Comparison of ENCODE assay signal across 16 mouse cellular contexts in genomic region chr17:5800824-5801560, GRCm38 (mm10). TPM values are rescaled to one million over a fixed set of nuclear protein-coding genes. Genes with fewer than 3 reads are reported as not detected.
DNase-seq lines count a peak whose midpoint lies in the region; ATAC-seq and TF ChIP-seq lines count a peak whose summit lies in the region.
"Had no signal": no experiment of that assay in that cellular context is flagged by ENCODE, and none has a peak within 500 bp of the region (broad histone marks: within the 10 kb centered on the region; RNA-seq: fewer than 3 reads in every experiment).

No protein-coding gene starts in this region.

- no peak overlapping the region for H3K9ac ChIP-seq in heart, postnatal 0 days (replicated peaks; ENCODE audit: low read depth, low read length)
- H3K9ac ChIP-seq in heart, adult 2 months (ENCODE audit: low read depth, low read length): no peak overlapping the region
- peak overlapping the region; percentile 67 for H3K9ac ChIP-seq in MEL (ENCODE audit: control insufficient read depth, low read depth, low read length, poor library complexity, severe bottlenecking)
- no peak overlapping the region for H3K9ac ChIP-seq in intestine, postnatal 0 days (ENCODE audit: low read depth, low read length)
- no peak overlapping the region for H3K9ac ChIP-seq in forebrain, embryonic 12.5 days
- H3K9ac ChIP-seq: embryonic facial prominence, embryonic 12.5 days; liver, embryonic 14.5 days; midbrain, embryonic 13.5 days had no signal

- TF ChIP-seq EP300 in heart, postnatal 0 days (IDR thresholded peaks at IDR 0.05; ENCODE audit: low read depth): no peak
- no peak for TF ChIP-seq EP300 in heart, adult 2 months (IDR thresholded peaks at IDR 0.05; ENCODE audit: insufficient read depth, low read depth, low read length)
- TF ChIP-seq EP300 in MEL (IDR thresholded peaks at IDR 0.05; ENCODE audit: low read depth in 1 of 2, low read length in 2 of 2): no peak

- TF ChIP-seq POLR2A in heart, adult 2 months (IDR thresholded peaks at IDR 0.05; ENCODE audit: insufficient read depth, low read depth, low read length): no peak
- no peak for TF ChIP-seq POLR2A in MEL (IDR thresholded peaks at IDR 0.05; ENCODE audit: control insufficient read depth in 1 of 2, insufficient read depth in 1 of 2, low read depth in 1 of 2, low read length in 2 of 2, poor library complexity in 1 of 2)
- no peak for TF ChIP-seq POLR2A in small intestine, adult 2 months (IDR thresholded peaks at IDR 0.05; ENCODE audit: low read depth, low read length)

- peaks cover 19% of the 10 kb centered on the region for H3K4me1 ChIP-seq in heart, postnatal 0 days (ENCODE audit: control insufficient read depth, insufficient read depth)
- H3K4me1 ChIP-seq in heart, adult 2 months (ENCODE audit: control insufficient read depth, insufficient read depth, low read length): peaks cover 32% of the 10 kb centered on the region
- H3K4me1 ChIP-seq in MEL (ENCODE audit: control insufficient read depth in 1 of 2, insufficient read depth in 2 of 2, low read length in 2 of 2): peaks cover 10 to 53% of the 10 kb centered on the region in 2 experiments
- H3K4me1 ChIP-seq in intestine, postnatal 0 days (replicated peaks; ENCODE audit: control insufficient read depth, insufficient read depth, low read length): peaks cover 17% of the 10 kb centered on the region
- peaks cover 59% of the 10 kb centered on the region for H3K4me1 ChIP-seq in small intestine, adult 2 months (ENCODE audit: control insufficient read depth, insufficient read depth, insufficient read length, low read length)
- H3K4me1 ChIP-seq in forebrain, embryonic 12.5 days: peaks cover 8% of the 10 kb centered on the region; the same call in 1 of the 2 replicates
- H3K4me1 ChIP-seq: midbrain, embryonic 13.5 days had no signal

- DNase-seq in heart, postnatal 0 days (ENCODE audit: low spot score): no peak
- no peak for DNase-seq in heart, adult 2 months
- peak; percentile 28 for DNase-seq in MEL (ENCODE audit: low read depth, low spot score)
- DNase-seq in adrenal gland, adult 18-20 months (ENCODE audit: low spot score in 2 of 2): no peak
- no peak for DNase-seq in thymus, postnatal 4 days
- DNase-seq: cerebellum, adult 11-12 months; kidney, adult 18-20 months; lung, postnatal 4 days; right cerebral cortex, postnatal 14 days had no signal

- H3K9me3 ChIP-seq in heart, postnatal 0 days (replicated peaks; ENCODE audit: control insufficient read depth, low read length): no peaks in the 10 kb centered on the region
- H3K9me3 ChIP-seq in MEL (replicated peaks; ENCODE audit: insufficient read depth, low read length): no peaks in the 10 kb centered on the region
- no peaks in the 10 kb centered on the region for H3K9me3 ChIP-seq in intestine, postnatal 0 days (ENCODE audit: control insufficient read depth)
- no peaks in the 10 kb centered on the region for H3K9me3 ChIP-seq in forebrain, embryonic 12.5 days
- H3K9me3 ChIP-seq: embryonic facial prominence, embryonic 12.5 days; midbrain, embryonic 13.5 days had no signal

- no peaks in the 10 kb centered on the region for H3K27me3 ChIP-seq in heart, postnatal 0 days (ENCODE audit: control insufficient read depth, insufficient read depth, low read length)
- H3K27me3 ChIP-seq in heart, adult 2 months (ENCODE audit: control insufficient read depth, insufficient read depth, low read length): no peaks in the 10 kb centered on the region
- no peaks in the 10 kb centered on the region for H3K27me3 ChIP-seq in MEL (ENCODE audit: control insufficient read depth in 1 of 2, insufficient read depth in 2 of 2, low read length in 2 of 2)
- H3K27me3 ChIP-seq in intestine, postnatal 0 days (replicated peaks; ENCODE audit: control insufficient read depth, insufficient read depth, low read length): no peaks in the 10 kb centered on the region
- no peaks in the 10 kb centered on the region for H3K27me3 ChIP-seq in small intestine, adult 2 months (ENCODE audit: control insufficient read depth, insufficient read depth, low read length)
- no peaks in the 10 kb centered on the region for H3K27me3 ChIP-seq in forebrain, embryonic 12.5 days
- H3K27me3 ChIP-seq: embryonic facial prominence, embryonic 12.5 days; midbrain, embryonic 13.5 days; Patski had no signal

- no peak for ATAC-seq in heart, postnatal 0 days (ENCODE audit: insufficient read depth, low read depth)
- no peak for ATAC-seq in intestine, postnatal 0 days
- ATAC-seq in forebrain, embryonic 12.5 days (ENCODE audit: low FRiP score): no peak
- ATAC-seq: midbrain, embryonic 13.5 days had no signal

- no peaks in the 10 kb centered on the region for H3K36me3 ChIP-seq in heart, postnatal 0 days (replicated peaks; ENCODE audit: control insufficient read depth, insufficient read depth, low read length)
- H3K36me3 ChIP-seq in heart, adult 2 months (ENCODE audit: control insufficient read depth, insufficient read depth, low read length): no peaks in the 10 kb centered on the region
- peaks cover 0 to 39% of the 10 kb centered on the region in 2 experiments; a peak in 2 of 4 replicates for H3K36me3 ChIP-seq in MEL (ENCODE audit: control insufficient read depth in 1 of 2, insufficient read depth in 2 of 2, low read length in 2 of 2)
- H3K36me3 ChIP-seq in intestine, postnatal 0 days (ENCODE audit: control insufficient read depth, insufficient read depth): no peaks in the 10 kb centered on the region
- H3K36me3 ChIP-seq in small intestine, adult 2 months (ENCODE audit: control insufficient read depth, insufficient read depth, low read length): no peaks in the 10 kb centered on the region
- H3K36me3 ChIP-seq in forebrain, embryonic 12.5 days (replicated peaks): no peaks in the 10 kb centered on the region
- H3K36me3 ChIP-seq: embryonic facial prominence, embryonic 12.5 days; midbrain, embryonic 13.5 days had no signal

- TF ChIP-seq RAD21 in MEL (IDR thresholded peaks at IDR 0.05; ENCODE audit: low read depth, low read length): no peak

- H3K79me2 ChIP-seq in heart, adult 2 months (replicated peaks; ENCODE audit: control insufficient read depth, insufficient read depth, low read length): no peaks in the 10 kb centered on the region
- peaks cover 17% of the 10 kb centered on the region for H3K79me2 ChIP-seq in MEL (ENCODE audit: control insufficient read depth, insufficient read depth, low read length, poor library complexity)

- intact Hi-C loops in heart, adult 2 months (cut with DNase I): no loop called here

- 81% methylated on average over 7 of the region's 7 CpGs for WGBS in heart, postnatal 0 days
- WGBS in heart, adult 2 months: 81% methylated on average over 7 of the region's 7 CpGs
- WGBS in intestine, postnatal 0 days: 73% methylated on average over 7 of the region's 7 CpGs
- 73% methylated on average over 7 of the region's 7 CpGs for WGBS in small intestine, adult 2 months
- WGBS in forebrain, embryonic 12.5 days: 76% methylated on average over 7 of the region's 7 CpGs

- H3K27ac ChIP-seq in heart, postnatal 0 days (ENCODE audit: low read depth): no peak overlapping the region
- no peak overlapping the region; the same call in 1 of the 2 replicates for H3K27ac ChIP-seq in heart, adult 2 months
- H3K27ac ChIP-seq in MEL (ENCODE audit: control insufficient read depth, low read depth, low read length): peak overlapping the region; percentile 51
- H3K27ac ChIP-seq in intestine, postnatal 0 days (ENCODE audit: low read depth, low read length): peak overlapping the region; percentile 60
- H3K27ac ChIP-seq in small intestine, adult 2 months (ENCODE audit: insufficient read depth, low read depth, low read length): peak overlapping the region; percentile 88
- H3K27ac ChIP-seq in forebrain, embryonic 12.5 days: no peak overlapping the region
- H3K27ac ChIP-seq: embryonic facial prominence, embryonic 12.5 days; liver, embryonic 14.5 days; midbrain, embryonic 13.5 days had no signal

- TF ChIP-seq CTCF in heart, postnatal 0 days (IDR thresholded peaks at IDR 0.05; ENCODE audit: low read depth): no peak
- no peak for TF ChIP-seq CTCF in heart, adult 2 months (IDR thresholded peaks at IDR 0.05)
- TF ChIP-seq CTCF in MEL (IDR thresholded peaks at IDR 0.05 in 2 of 3, conservative IDR thresholded peaks at IDR 0.05 in 1 of 3; ENCODE audit: control insufficient read depth in 1 of 3, insufficient read depth in 1 of 3, low read depth in 2 of 3, low read length in 3 of 3, poor library complexity in 1 of 3, severe bottlenecking in 1 of 3): no peak
- peak; percentile 51 for TF ChIP-seq CTCF in intestine, postnatal 0 days (IDR thresholded peaks at IDR 0.05; ENCODE audit: low read depth)
- TF ChIP-seq CTCF in small intestine, adult 2 months (IDR thresholded peaks at IDR 0.05; ENCODE audit: extremely low read depth, insufficient read length, insufficient replicate concordance, low read depth, low read length): no peak

- no peak overlapping the region for H3K4me3 ChIP-seq in heart, postnatal 0 days (ENCODE audit: low read depth, low read length)
- H3K4me3 ChIP-seq in heart, adult 2 months: no peak overlapping the region
- peak overlapping the region in 1 of 2 experiments; percentile 37; a peak in 3 of 4 replicates for H3K4me3 ChIP-seq in MEL (ENCODE audit: control insufficient read depth in 1 of 2, insufficient read depth in 1 of 2, low read depth in 2 of 2, low read length in 2 of 2)
- H3K4me3 ChIP-seq in intestine, postnatal 0 days (ENCODE audit: low read depth, low read length): no peak overlapping the region
- H3K4me3 ChIP-seq in small intestine, adult 2 months (ENCODE audit: low read depth, low read length): no peak overlapping the region
- H3K4me3 ChIP-seq in forebrain, embryonic 12.5 days (replicated peaks): no peak overlapping the region
- H3K4me3 ChIP-seq: embryonic facial prominence, embryonic 12.5 days; midbrain, embryonic 13.5 days had no signal

- H3K4me2 ChIP-seq in heart, postnatal 0 days (ENCODE audit: low read depth, low read length): 0 out of 2 replicates have a peak overlapping the region, but pooled peaks have one; percentile 2
- peak overlapping the region; percentile 39 for H3K4me2 ChIP-seq in intestine, postnatal 0 days (replicated peaks; ENCODE audit: low read depth)
- no peak overlapping the region for H3K4me2 ChIP-seq in forebrain, embryonic 12.5 days
- H3K4me2 ChIP-seq: embryonic facial prominence, embryonic 12.5 days; midbrain, embryonic 13.5 days had no signal

TF ChIP-seq in MEL, 35 proteins besides CTCF, POLR2A, EP300 and RAD21 (continues in another document):
- no peak for TF ChIP-seq CHD2 (IDR thresholded peaks at IDR 0.05; ENCODE audit: low read length)

RNA-seq across cellular contexts. Expression of gene Snx9, which starts 40.1 kb away (rescaled TPM):
- 21.0 and 25.7 TPM in 2 replicates for total RNA-seq in heart, postnatal 0 days (2014; rRNA removed; ENCODE audit: low replicate concordance)
- 16.0 and 16.6 TPM in 2 replicates for polyA plus RNA-seq in heart, postnatal 0 days (2015; fragmentation: Nextera tagmentation; extraction: Ambion mirVana)
- total RNA-seq in heart, adult 2 months (2021): 10 to 100 TPM; 30.2 to 31.9 TPM
- 16.7 and 27.0 TPM in 2 replicates for polyA plus RNA-seq in heart, adult 2 months (2012; rRNA removed)
- total RNA-seq in MEL (2012; rRNA removed): 12.6 and 12.9 TPM in 2 replicates
- 10 to 100 TPM in 1 of 2 experiments, not detected in 1; 22.8 TPM for polyA plus RNA-seq in MEL (2012; ENCODE audit: insufficient read depth in 1 of 2, insufficient read length in 2 of 2, low read depth in 1 of 2, low replicate concordance in 2 of 2, missing spikeins in 1 of 2)
- 91.4 and 95.4 TPM in 2 replicates for polyA plus RNA-seq in intestine, postnatal 0 days (2015; fragmentation: Nextera tagmentation; extraction: Ambion mirVana)
- 28.0 and 66.3 TPM in 2 replicates for polyA plus RNA-seq in small intestine, adult 2 months (2012; rRNA removed)
- total RNA-seq in adrenal gland, adult 18-20 months (2021): 10 to 100 TPM; 45.3 TPM
- 12.1 and 15.1 TPM in 2 replicates for polyA plus RNA-seq in forebrain, embryonic 12.5 days (2016; fragmentation: Nextera tagmentation; extraction: Ambion mirVana)

Comparison
In these comparisons a context has a peak if more than half of its experiments do, and no peak if none do; other contexts are left out.
1. H3K27ac ChIP-seq: peak in MEL (single experiment), intestine, postnatal 0 days (single experiment) and small intestine, adult 2 months (single experiment); none in heart, postnatal 0 days (single experiment), heart, adult 2 months (single experiment) and forebrain, embryonic 12.5 days (single experiment).